Mouse (Mus musculus) ES-E14 (cell line): ENCODE measurements at regions not wholly inside any gene's neighbourhood (a gene's known extent, or its start where the extent isn't known, plus 50 kb on each side); places are given as distances from the start of the nearest gene placed in this dataset.

Experiments
- DNase-seq: peaks from one replicate; pipeline ENCODE4 v3.0.0-alpha.2; 2013; ENCODE audit warnings: low read depth, low spot score
- H3K27ac ChIP-seq: 2 replicates; pipeline ENCODE4 v1.5.1; 2012; ENCODE audit warnings: low read depth, mild to moderate bottlenecking, low read length, moderate library complexity, mixed read lengths; ENCODE audit not compliant: poor library complexity, insufficient read depth, severe bottlenecking
- H3K36me3 ChIP-seq: 2 replicates; pipeline ENCODE4 v1.6.1; 2012; ENCODE audit warnings: mild to moderate bottlenecking, low read length, moderate library complexity, mixed read lengths; ENCODE audit not compliant: control insufficient read depth, poor library complexity, insufficient read depth, severe bottlenecking
- H3K4me1 ChIP-seq, 2 experiments: fragments of 150-350 bp in 1 of 2; sonication (generic) in 1 of 2; 2 replicates each; pipeline ENCODE4 v1.6.1; 2012; ENCODE audit warnings: low read length in 2 of 2, mild to moderate bottlenecking in 1 of 2, mixed read lengths in 1 of 2; ENCODE audit not compliant: control insufficient read depth in 2 of 2, insufficient read depth in 2 of 2, poor library complexity in 1 of 2
- H3K4me3 ChIP-seq, 2 experiments: fragments of 150-350 bp in 1 of 2; sonication (generic) in 1 of 2; 2 replicates each; pipeline ENCODE4 v1.5.1; 2012; ENCODE audit warnings: low read length in 2 of 2, low read depth in 1 of 2, mild to moderate bottlenecking in 1 of 2, mixed read lengths in 1 of 2; ENCODE audit not compliant: insufficient read depth in 1 of 2, poor library complexity in 1 of 2, severe bottlenecking in 1 of 2
- H3K9ac ChIP-seq: 2 replicates; pipeline ENCODE4 v1.6.1; 2012; ENCODE audit warnings: low read depth, mild to moderate bottlenecking, low read length, mixed read lengths; ENCODE audit not compliant: poor library complexity, insufficient read depth, severe bottlenecking
- H3K9me3 ChIP-seq: fragments of 150-350 bp; sonication (generic); 2 replicates; pipeline ENCODE4 v1.6.1; 2012; ENCODE audit warnings: low read depth, mild to moderate bottlenecking, low read length; ENCODE audit not compliant: control insufficient read depth, insufficient read depth
- CHD2 ChIP-seq: IDR thresholded peaks from 2 replicates; pipeline ENCODE4 v1.6.1; 2014; ENCODE audit warnings: mild to moderate bottlenecking, low read depth, low read length, inconsistent platforms
- HCFC1 ChIP-seq: IDR thresholded peaks from 2 replicates; pipeline ENCODE4 v1.6.1; 2012; ENCODE audit warnings: low read length, inconsistent platforms, borderline replicate concordance; ENCODE audit not compliant: insufficient read depth
- MAFK ChIP-seq: IDR thresholded peaks from 2 replicates; pipeline ENCODE4 v1.6.1; 2014; ENCODE audit warnings: mild to moderate bottlenecking, low read depth, low read length, inconsistent platforms; ENCODE audit not compliant: insufficient read depth
- ZC3H11A ChIP-seq: IDR thresholded peaks from 2 replicates; pipeline ENCODE4 v1.6.1; 2012; ENCODE audit warnings: low read depth, mild to moderate bottlenecking, inconsistent platforms, low read length, borderline replicate concordance
- ZNF384 ChIP-seq: IDR thresholded peaks from 2 replicates; pipeline ENCODE4 v1.6.1; 2012; ENCODE audit warnings: low read depth, low read length, inconsistent platforms
- in situ Hi-C, 2 experiments: fragments of 600-800 bp; cut with MboI; formaldehyde crosslinking; loops; one replicate each; pipeline ENCODE4 v1.15.1; 2025; ENCODE audit warnings: low sequenced_read_pairs in 2 of 2, inconsistent platforms in 1 of 2; ENCODE audit not compliant: unreplicated experiment in 2 of 2

DNA sequence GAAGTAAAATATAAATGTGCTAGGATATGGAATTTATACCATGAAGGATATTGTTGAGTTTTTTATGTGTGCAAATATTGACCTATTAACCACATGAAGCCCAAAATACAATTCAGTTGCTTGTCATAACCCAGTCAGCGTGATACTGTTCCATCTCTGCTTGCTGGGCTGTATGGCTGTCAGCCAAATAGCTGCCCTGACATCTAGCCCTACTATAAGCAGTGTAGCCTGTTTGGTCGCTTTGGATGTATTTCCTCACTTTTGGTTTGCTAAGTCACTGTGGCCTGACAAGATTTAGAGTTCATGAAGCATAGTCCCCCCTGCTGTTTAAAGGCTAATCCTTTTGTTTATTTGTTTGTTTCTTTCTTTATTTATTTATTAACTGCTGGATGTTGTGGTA, 272.4 kb upstream of the Dach1 start:
- Histone ChIP-seq H3K36me3 (no peaks in the 10 kb centered on the region), H3K9ac (no peak overlapping the region), H3K27ac (no peak overlapping the region), H3K4me1 (no peaks in the 10 kb centered on the region), H3K9me3 (no peaks in the 10 kb centered on the region), H3K4me3 (no peak overlapping the region)
- in situ Hi-C loops = no loop called here
- no peak for DNase-seq
- TF ChIP-seq MAFK (no peak), CHD2 (no peak), ZC3H11A (no peak), HCFC1 (no peak), ZNF384 (no peak)

- H3K4me3 ChIP-seq = no peak overlapping the region
- no peaks in the 10 kb centered on the region for H3K36me3 ChIP-seq
- H3K4me1 ChIP-seq = no peaks in the 10 kb centered on the region
- no peak for TF ChIP-seq MAFK
- no peak for TF ChIP-seq ZNF384
- TF ChIP-seq ZC3H11A = no peak
- TF ChIP-seq HCFC1 = no peak
- no peak for TF ChIP-seq CHD2
- in situ Hi-C loops = no loop called here
- no peaks in the 10 kb centered on the region for H3K9me3 ChIP-seq
- H3K9ac ChIP-seq = no peak overlapping the region
- no peak for DNase-seq
- no peak overlapping the region for H3K27ac ChIP-seq
Measured at GRCm38 (mm10) chr14:98431959-98432358, 262.4 kb upstream of the Dach1 start.

DNA sequence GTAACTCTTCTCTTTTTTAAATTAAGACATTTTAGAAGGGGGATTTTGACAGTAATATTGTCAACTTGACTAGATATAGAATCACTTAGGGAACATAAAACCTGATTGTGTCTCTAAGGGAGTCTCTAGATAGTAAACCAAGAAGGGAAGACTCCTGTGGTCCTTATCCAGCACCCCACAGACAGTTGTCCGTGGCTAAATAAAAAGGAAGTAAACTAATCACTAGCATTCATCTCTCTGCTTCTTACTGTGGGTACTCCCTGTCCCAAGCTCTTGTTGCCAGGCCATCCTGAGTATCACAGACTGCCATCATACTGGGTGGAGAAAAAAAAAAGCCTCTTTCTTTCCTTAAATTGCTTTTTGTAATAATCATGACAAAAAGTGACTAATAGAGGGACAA, 248.2 kb upstream of the Dach1 start:
- DNase-seq = no peak
- Histone ChIP-seq H3K4me3 (no peak overlapping the region), H3K9me3 (no peaks in the 10 kb centered on the region), H3K27ac (no peak overlapping the region), H3K36me3 (no peaks in the 10 kb centered on the region), H3K9ac (no peak overlapping the region), H3K4me1 (no peaks in the 10 kb centered on the region)
- no peak for TF ChIP-seq ZC3H11A
- TF ChIP-seq HCFC1 = no peak
- in situ Hi-C loops = no loop called here

DNA sequence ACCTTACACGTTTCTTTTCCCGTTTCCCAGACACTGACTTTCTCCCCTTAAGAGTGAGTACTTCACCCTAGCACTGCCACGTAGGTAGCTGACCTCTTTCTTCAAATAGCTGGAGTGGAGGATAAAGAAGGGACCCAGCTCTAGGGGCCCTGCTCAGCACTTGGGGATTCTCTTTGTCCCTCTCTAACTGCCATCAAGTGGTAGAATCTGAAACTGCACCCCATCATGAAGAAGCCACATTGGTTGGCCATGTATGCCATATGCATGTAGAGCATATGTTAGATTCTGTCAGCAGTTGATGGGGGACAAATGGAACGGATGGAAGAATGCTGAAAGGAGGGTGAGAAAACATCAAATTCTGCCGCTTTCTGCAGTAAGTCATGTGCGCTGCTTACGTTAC, 244.6 kb upstream of the Dach1 start:
- no peaks in the 10 kb centered on the region for H3K9me3 ChIP-seq
- no peaks in the 10 kb centered on the region for H3K36me3 ChIP-seq
- DNase-seq = peak; percentile 28
- H3K4me3 ChIP-seq = no peak overlapping the region
- TF ChIP-seq HCFC1 (no peak), ZNF384 (no peak), CHD2 (no peak), MAFK (no peak), ZC3H11A (no peak)
- H3K27ac ChIP-seq = no peak overlapping the region
- in situ Hi-C loops = no loop called here
- H3K9ac ChIP-seq = no peak overlapping the region
- H3K4me1 ChIP-seq = no peaks in the 10 kb centered on the region

DNA sequence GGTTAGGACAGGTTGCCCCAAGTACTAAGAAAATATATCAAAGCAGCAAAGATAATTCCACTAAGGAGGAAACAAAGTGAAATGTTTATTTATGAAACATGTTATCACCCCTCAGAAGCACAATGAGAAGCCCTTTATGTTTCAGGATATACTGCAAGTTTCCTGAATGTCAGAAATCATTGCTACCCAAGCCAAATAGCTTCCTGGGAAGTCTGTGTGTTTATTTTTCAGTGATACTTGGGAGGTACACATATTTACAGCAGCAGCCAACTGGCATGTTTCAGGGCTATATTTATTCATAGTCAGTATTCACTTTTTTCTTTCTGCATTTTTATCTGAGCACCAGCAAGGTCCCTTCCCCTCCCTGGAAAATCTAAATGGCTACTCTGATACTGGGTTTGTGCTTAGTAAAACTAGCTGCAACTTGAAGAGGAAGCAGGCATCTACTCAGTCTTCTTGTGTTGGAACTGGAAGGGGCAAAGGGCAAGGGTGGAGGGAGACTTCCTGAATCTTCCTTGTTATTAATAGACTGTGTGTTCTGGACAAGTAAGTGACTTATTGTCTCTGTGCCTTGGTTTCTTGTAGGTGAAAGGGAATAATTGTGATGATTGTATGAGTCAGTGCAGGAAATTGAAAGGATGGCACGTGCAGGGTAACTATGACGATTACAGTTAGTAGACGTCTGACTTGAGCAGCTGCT, 236.5 kb upstream of the Dach1 start:
- Histone ChIP-seq H3K9ac (no peak overlapping the region), H3K9me3 (no peaks in the 10 kb centered on the region)
- no peak for TF ChIP-seq MAFK

More for the DNA sequence above, 236.5 kb upstream of the Dach1 start:
- Histone ChIP-seq H3K4me1 (no peaks in the 10 kb centered on the region), H3K27ac (no peak overlapping the region), H3K36me3 (no peaks in the 10 kb centered on the region), H3K4me3 (no peak overlapping the region)
- in situ Hi-C loops = no loop called here
- no peak for DNase-seq
